Mouse (Mus musculus): ENCODE measurements around the gene Vpreb1. TPM values are rescaled to one million over a fixed set of nuclear protein-coding genes. Genes with fewer than 3 reads are reported as not detected.

Gene Vpreb1
- 0.15 and 0.65 TPM in 2 replicates for polyA plus RNA-seq (2012; rRNA removed)

GRCm38 (mm10) chr16:16870617-16871331 lies at the start of gene Vpreb1, which contains the start of gene Top3b:
TSS of gene Vpreb1 (minus strand) at chr16:16870843.
TSS of gene Top3b (plus strand) at chr16:16870736.
- H3K27ac ChIP-seq (ENCODE audit: control insufficient read depth, insufficient read depth, low read depth, low read length) = peak within 1 kb of the TSS; percentile 85
- peak; percentile 21; the same call in 1 of the 2 replicates for TF ChIP-seq CTCF (IDR thresholded peaks at IDR 0.05; ENCODE audit: control insufficient read depth, insufficient read depth, insufficient replicate concordance, low read depth, low read length)
- peak; percentile 92 for TF ChIP-seq POLR2A (IDR thresholded peaks at IDR 0.05; ENCODE audit: control insufficient read depth, low read depth, low read length)
- peak within 1 kb of the TSS; percentile 94 for H3K4me3 ChIP-seq (ENCODE audit: control insufficient read depth, low read depth, low read length)
- peaks cover 3% of the 10 kb centered on the region for H3K4me1 ChIP-seq (ENCODE audit: control insufficient read depth, insufficient read depth, low read length)
- no peaks in the 10 kb centered on the region for H3K27me3 ChIP-seq (ENCODE audit: control insufficient read depth, insufficient read depth, low read length)
- H3K36me3 ChIP-seq (ENCODE audit: control insufficient read depth, insufficient read depth, low read length) = no peaks in the 10 kb centered on the region

- Histone ChIP-seq H3K4me1 (ENCODE audit: control insufficient read depth, insufficient read depth, low read length) (no peaks in the 10 kb centered on the region; the same call in 1 of the 2 replicates), H3K4me3 (ENCODE audit: control insufficient read depth, low read depth, low read length) (no peak overlapping the region), H3K36me3 (ENCODE audit: control insufficient read depth, insufficient read depth, low read length) (no peaks in the 10 kb centered on the region), H3K27ac (ENCODE audit: control insufficient read depth, insufficient read depth, low read depth, low read length) (no peak overlapping the region), H3K27me3 (ENCODE audit: control insufficient read depth, insufficient read depth, low read length) (no peaks in the 10 kb centered on the region)
- TF ChIP-seq CTCF (IDR thresholded peaks at IDR 0.05; ENCODE audit: control insufficient read depth, insufficient read depth, insufficient replicate concordance, low read depth, low read length) = no peak
- TF ChIP-seq POLR2A (IDR thresholded peaks at IDR 0.05; ENCODE audit: control insufficient read depth, low read depth, low read length) = no peak
Measured at GRCm38 (mm10) chr16:16918441-16919117, 47.9 kb upstream of the Vpreb1 start.

GRCm38 (mm10) chr16:16913440-16913839 lies 42.8 kb upstream of the Vpreb1 start:
- no peak overlapping the region for H3K4me3 ChIP-seq (ENCODE audit: control insufficient read depth, low read depth, low read length)
- TF ChIP-seq POLR2A (IDR thresholded peaks at IDR 0.05; ENCODE audit: control insufficient read depth, low read depth, low read length) (no peak), CTCF (IDR thresholded peaks at IDR 0.05; ENCODE audit: control insufficient read depth, insufficient read depth, insufficient replicate concordance, low read depth, low read length) (no peak)
- H3K4me1 ChIP-seq (ENCODE audit: control insufficient read depth, insufficient read depth, low read length) = no peaks in the 10 kb centered on the region
- H3K27ac ChIP-seq (ENCODE audit: control insufficient read depth, insufficient read depth, low read depth, low read length) = no peak overlapping the region
- H3K36me3 ChIP-seq (ENCODE audit: control insufficient read depth, insufficient read depth, low read length) = no peaks in the 10 kb centered on the region
- no peaks in the 10 kb centered on the region for H3K27me3 ChIP-seq (ENCODE audit: control insufficient read depth, insufficient read depth, low read length)

- Histone ChIP-seq H3K27me3 (ENCODE audit: control insufficient read depth, insufficient read depth, low read length) (no peaks in the 10 kb centered on the region), H3K4me3 (ENCODE audit: control insufficient read depth, low read depth, low read length) (no peak overlapping the region), H3K4me1 (ENCODE audit: control insufficient read depth, insufficient read depth, low read length) (no peaks in the 10 kb centered on the region), H3K27ac (ENCODE audit: control insufficient read depth, insufficient read depth, low read depth, low read length) (no peak overlapping the region), H3K36me3 (ENCODE audit: control insufficient read depth, insufficient read depth, low read length) (no peaks in the 10 kb centered on the region)
- TF ChIP-seq CTCF (IDR thresholded peaks at IDR 0.05; ENCODE audit: control insufficient read depth, insufficient read depth, insufficient replicate concordance, low read depth, low read length) = peak; percentile 79; the same call in 1 of the 2 replicates
- no peak for TF ChIP-seq POLR2A (IDR thresholded peaks at IDR 0.05; ENCODE audit: control insufficient read depth, low read depth, low read length)
Measured at GRCm38 (mm10) chr16:16911641-16912597, 41.3 kb upstream of the Vpreb1 start.

GRCm38 (mm10) chr16:16907799-16908198 lies 37.2 kb upstream of the Vpreb1 start:
- no peaks in the 10 kb centered on the region for H3K27me3 ChIP-seq (ENCODE audit: control insufficient read depth, insufficient read depth, low read length)
- H3K27ac ChIP-seq (ENCODE audit: control insufficient read depth, insufficient read depth, low read depth, low read length) = no peak overlapping the region
- H3K36me3 ChIP-seq (ENCODE audit: control insufficient read depth, insufficient read depth, low read length) = no peaks in the 10 kb centered on the region
- TF ChIP-seq CTCF (IDR thresholded peaks at IDR 0.05; ENCODE audit: control insufficient read depth, insufficient read depth, insufficient replicate concordance, low read depth, low read length) (no peak), POLR2A (IDR thresholded peaks at IDR 0.05; ENCODE audit: control insufficient read depth, low read depth, low read length) (no peak)
- H3K4me1 ChIP-seq (ENCODE audit: control insufficient read depth, insufficient read depth, low read length) = no peaks in the 10 kb centered on the region
- no peak overlapping the region for H3K4me3 ChIP-seq (ENCODE audit: control insufficient read depth, low read depth, low read length)

GRCm38 (mm10) chr16:16903188-16903587 lies 32.5 kb upstream of the Vpreb1 start:
- Histone ChIP-seq H3K4me1 (ENCODE audit: control insufficient read depth, insufficient read depth, low read length) (no peaks in the 10 kb centered on the region), H3K4me3 (ENCODE audit: control insufficient read depth, low read depth, low read length) (no peak overlapping the region), H3K36me3 (ENCODE audit: control insufficient read depth, insufficient read depth, low read length) (no peaks in the 10 kb centered on the region), H3K27me3 (ENCODE audit: control insufficient read depth, insufficient read depth, low read length) (no peaks in the 10 kb centered on the region), H3K27ac (ENCODE audit: control insufficient read depth, insufficient read depth, low read depth, low read length) (no peak overlapping the region)
- no peak for TF ChIP-seq POLR2A (IDR thresholded peaks at IDR 0.05; ENCODE audit: control insufficient read depth, low read depth, low read length)
- no peak for TF ChIP-seq CTCF (IDR thresholded peaks at IDR 0.05; ENCODE audit: control insufficient read depth, insufficient read depth, insufficient replicate concordance, low read depth, low read length)
